ENCODE assay signal across 29 mouse cellular contexts in genomic region chr11:99250666-99251065, GRCm38 (mm10). TPM values are rescaled to one million over a fixed set of nuclear protein-coding genes. Genes with fewer than 3 reads are reported as not detected.
A peak's percentile ranks its signal among the peaks of the same experiment; 100 is the strongest.
DNase-seq lines count a peak whose midpoint lies in the region; ATAC-seq and TF ChIP-seq lines count a peak whose summit lies in the region.
"Had no signal": no experiment of that assay in that cellular context is flagged by ENCODE, and none has a peak within 500 bp of the region (broad histone marks: within the 10 kb centered on the region; RNA-seq: fewer than 3 reads in every experiment).

No protein-coding gene starts in this region.

- no peaks in the 10 kb centered on the region for H3K9me3 ChIP-seq in CH12.LX (replicated peaks; ENCODE audit: low read length)
- H3K9me3 ChIP-seq: forebrain, embryonic 10.5 days; forebrain, embryonic 13.5 days; heart, embryonic 10.5 days; heart, embryonic 13.5 days; hindbrain, embryonic 12.5 days; hindbrain, embryonic 15.5 days had no signal

- in situ Hi-C loops in CH12.LX (cut with MboI; ENCODE audit: low pct_ligation_motif_present, low pct_unique_long_range_greater_than_20kb, low sequenced_read_pairs) = no loop called here

- TF ChIP-seq RAD21 in CH12.LX (IDR thresholded peaks at IDR 0.05; ENCODE audit: low read depth, low read length) = no peak

- no peaks in the 10 kb centered on the region for H3K36me3 ChIP-seq in CH12.LX (replicated peaks in 1 of 2; ENCODE audit: control insufficient read depth in 1 of 2, insufficient read depth in 1 of 2, low read length in 1 of 2)
- H3K36me3 ChIP-seq: forebrain, embryonic 10.5 days; heart, embryonic 10.5 days; heart, embryonic 13.5 days; hindbrain, embryonic 12.5 days; hindbrain, embryonic 15.5 days had no signal

- no peak for DNase-seq in layer of hippocampus, adult 2 months (ENCODE audit: low spot score in 2 of 2)
- no peak for DNase-seq in layer of hippocampus, adult 18-20 months (ENCODE audit: low spot score in 2 of 2)
- DNase-seq in CD4-positive, CD25-positive, alpha-beta regulatory T cell, adult 2 months (ENCODE audit: low read depth, low spot score) = peak; percentile 27
- peak; percentile 61 for DNase-seq in CH12.LX (ENCODE audit: extremely low read depth)
- no peak for DNase-seq in lung, postnatal 10 days
- DNase-seq in urinary bladder, postnatal 10 days (ENCODE audit: low spot score) = no peak
- no peak for DNase-seq in adrenal gland, adult 2 months
- DNase-seq: adrenal gland, adult 8-10 months; adrenal gland, postnatal 25 days; cerebellum, adult 11-12 months; cerebellum, adult 8-10 months; gastrocnemius, postnatal 25 days; heart, adult 2 months had no signal

- H3K27me3 ChIP-seq in CH12.LX (replicated peaks) = no peaks in the 10 kb centered on the region
- H3K27me3 ChIP-seq: forebrain, embryonic 13.5 days; heart, embryonic 13.5 days; hindbrain, embryonic 12.5 days; hindbrain, embryonic 15.5 days had no signal

- dilution Hi-C loops in CH12.LX (cut with MboI; ENCODE audit: extremely low pct_ligation_motif_present, extremely low pct_unique_long_range_greater_than_20kb, low sequenced_read_pairs) = no loop called here

- TF ChIP-seq EP300 in CH12.LX (IDR thresholded peaks at IDR 0.05; ENCODE audit: low read length) = peak; percentile 45; the same call in 1 of the 2 replicates

- peaks cover 20 to 38% of the 10 kb centered on the region in 2 experiments for H3K4me1 ChIP-seq in CH12.LX (ENCODE audit: control insufficient read depth in 1 of 2, insufficient read depth in 2 of 2)
- H3K4me1 ChIP-seq: forebrain, embryonic 13.5 days; heart, embryonic 13.5 days; hindbrain, embryonic 15.5 days had no signal

- no peaks in the 10 kb centered on the region for H3K79me2 ChIP-seq in CH12.LX (replicated peaks; ENCODE audit: control insufficient read depth, extremely low read depth, insufficient read depth, poor library complexity, severe bottlenecking)

- H3K4me3 ChIP-seq in layer of hippocampus, adult 2 months = no peak overlapping the region
- H3K4me3 ChIP-seq in CH12.LX (replicated peaks in 1 of 3; ENCODE audit: low read depth in 2 of 3, low read length in 2 of 3, poor library complexity in 1 of 3) = no peak overlapping the region
- H3K4me3 ChIP-seq: forebrain, embryonic 10.5 days; forebrain, embryonic 13.5 days; heart, adult 2 months; heart, embryonic 10.5 days; heart, embryonic 13.5 days; hindbrain, embryonic 12.5 days; hindbrain, embryonic 15.5 days had no signal

- no peak for TF ChIP-seq POLR2A in CH12.LX (IDR thresholded peaks at IDR 0.05; ENCODE audit: low read depth, low read length)

- H3K9ac ChIP-seq in CH12.LX (ENCODE audit: insufficient read depth, low read depth) = peak overlapping the region; percentile 3; the same call in 1 of the 2 replicates
- H3K9ac ChIP-seq: forebrain, embryonic 13.5 days; hindbrain, embryonic 12.5 days; hindbrain, embryonic 15.5 days had no signal

- peak overlapping the region; percentile 7; the same call in 1 of the 2 replicates for H3K4me2 ChIP-seq in CH12.LX (ENCODE audit: insufficient read depth, low read depth, poor library complexity, severe bottlenecking)
- H3K4me2 ChIP-seq: forebrain, embryonic 13.5 days; heart, embryonic 13.5 days; hindbrain, embryonic 12.5 days; hindbrain, embryonic 15.5 days had no signal

- H3K27ac ChIP-seq in layer of hippocampus, adult 2 months = peak overlapping the region; percentile 74
- H3K27ac ChIP-seq in CH12.LX (ENCODE audit: insufficient read depth, low read depth) = peak overlapping the region; percentile 26; the same call in 1 of the 2 replicates
- H3K27ac ChIP-seq: forebrain, embryonic 10.5 days; forebrain, embryonic 13.5 days; heart, adult 2 months; heart, embryonic 10.5 days; heart, embryonic 13.5 days; hindbrain, embryonic 12.5 days; hindbrain, embryonic 15.5 days had no signal

- TF ChIP-seq CTCF in layer of hippocampus, adult 2 months (conservative IDR thresholded peaks at IDR 0.05) = no peak
- TF ChIP-seq CTCF in CH12.LX (conservative IDR thresholded peaks at IDR 0.05 in 1 of 2, IDR thresholded peaks at IDR 0.05 in 1 of 2; ENCODE audit: low read depth in 2 of 2, low read length in 2 of 2) = no peak

- ATAC-seq in inflammation-experienced regulatory T-cells, adult 6 months = peak; percentile 36
- ATAC-seq: forebrain, embryonic 13.5 days; forebrain, embryonic 16.5 days; intestine, embryonic 16.5 days had no signal

TF ChIP-seq in CH12.LX, 34 proteins besides CTCF, POLR2A, EP300 and RAD21:
- TF ChIP-seq CHD1 (IDR thresholded peaks at IDR 0.05; ENCODE audit: low read depth, low read length) (no peak), TCF12 (IDR thresholded peaks at IDR 0.05; ENCODE audit: low read depth, low read length) (0 out of 2 replicates have a peak, but pooled peaks have one; percentile 40), SIN3A (IDR thresholded peaks at IDR 0.05; ENCODE audit: low read length) (peak; percentile 59; the same call in 1 of the 2 replicates), IRF4 (IDR thresholded peaks at IDR 0.05; ENCODE audit: low read depth, low read length) (peak; percentile 78), MYC (IDR thresholded peaks at IDR 0.05; ENCODE audit: low read depth, low read length) (no peak), HCFC1 (IDR thresholded peaks at IDR 0.05; ENCODE audit: low read depth, low read length) (no peak), ZMIZ1 (IDR thresholded peaks at IDR 0.05; ENCODE audit: low read depth, low read length) (0 out of 2 replicates have a peak, but pooled peaks have one; percentile 17), USF2 (conservative IDR thresholded peaks at IDR 0.05; ENCODE audit: low read depth, low read length) (peak; percentile 65), TBP (conservative IDR thresholded peaks at IDR 0.05; ENCODE audit: low read depth, low read length) (0 out of 2 replicates have a peak, but pooled peaks have one; percentile 33), ETS1 (conservative IDR thresholded peaks at IDR 0.05; ENCODE audit: low read depth, low read length) (peak; percentile 82), USF1 (IDR thresholded peaks at IDR 0.05; ENCODE audit: low read depth, low read length) (peak; percentile 55), BHLHE40 (IDR thresholded peaks at IDR 0.05; ENCODE audit: low read depth, low read length) (peak; percentile 87), MEF2A (IDR thresholded peaks at IDR 0.05; ENCODE audit: borderline replicate concordance, low read depth, low read length) (no peak)

RNA-seq across cellular contexts. Expression of gene Krt222, which starts 6.8 kb away (rescaled TPM):
- total RNA-seq in layer of hippocampus, adult 2 months (2021) = 10 to 100 TPM; 24.8 to 29.5 TPM
- 10 to 100 TPM; 22.1 to 24.5 TPM for total RNA-seq in layer of hippocampus, adult 18-20 months (2021)
- total RNA-seq in CH12.LX (2012; rRNA removed) (15.4 and 22.0 TPM in 2 replicates), CH12.LX (2014; rRNA removed) (22.9 TPM in 2 replicates)
- 24.4 and 29.3 TPM in 2 replicates for polyA plus RNA-seq in CH12.LX (2012; ENCODE audit: insufficient read length, low read depth)
- polyA plus RNA-seq in inflammation-experienced regulatory T-cells, adult 6 months (2017; shearing (Covaris generic)) = 1 to 10 TPM; 2.1 to 2.7 (median 2.1) TPM
- 1 to 10 TPM; 1.4 to 2.2 TPM for total RNA-seq in adrenal gland, adult 2 months (2021)
- polyA plus RNA-seq in adrenal gland, adult 2 months (2012; rRNA removed) = 0.07 and 0.09 TPM in 2 replicates
- total RNA-seq: hematopoietic stem cell, adult 5-6 weeks had no signal

RNA-seq across cellular contexts. Expression of gene Smarce1, which starts 19.8 kb away (rescaled TPM):
- total RNA-seq in layer of hippocampus, adult 2 months (2021) = 10 to 100 TPM; 55.8 to 62.3 TPM
- 10 to 100 TPM; 54.5 to 55.7 TPM for total RNA-seq in layer of hippocampus, adult 18-20 months (2021)
- total RNA-seq in CH12.LX (2012; rRNA removed) (246 and 257 TPM in 2 replicates), CH12.LX (2014; rRNA removed) (149 and 184 TPM in 2 replicates)
- polyA plus RNA-seq in CH12.LX (2012; ENCODE audit: insufficient read length, low read depth) = 464 and 617 TPM in 2 replicates
- 100 to 1,000 TPM; 127 to 184 (median 159) TPM for polyA plus RNA-seq in inflammation-experienced regulatory T-cells, adult 6 months (2017; shearing (Covaris generic))
- 10 to 100 TPM; 49.9 to 54.4 TPM for total RNA-seq in adrenal gland, adult 2 months (2021)
- polyA plus RNA-seq in adrenal gland, adult 2 months (2012; rRNA removed) = 10.0 and 10.3 TPM in 2 replicates

RNA-seq across cellular contexts. Expression of gene Krt24, which starts 34.4 kb away (rescaled TPM):
- total RNA-seq in layer of hippocampus, adult 2 months (2021) = not detected
- not detected for total RNA-seq in layer of hippocampus, adult 18-20 months (2021)
- total RNA-seq in CH12.LX (2012; rRNA removed) (not detected in 2 replicates), CH12.LX (2014; rRNA removed) (not detected in 2 replicates)
- not detected in 2 replicates for polyA plus RNA-seq in CH12.LX (2012; ENCODE audit: insufficient read length, low read depth)
- not detected for polyA plus RNA-seq in inflammation-experienced regulatory T-cells, adult 6 months (2017; shearing (Covaris generic))
- not detected for total RNA-seq in adrenal gland, adult 2 months (2021)
- polyA plus RNA-seq in adrenal gland, adult 2 months (2012; rRNA removed) = not detected in 2 replicates
- total RNA-seq: adrenal gland, adult 8-10 months; adrenal gland, postnatal 25 days; ES-E14; gastrocnemius, adult 8-10 months; gastrocnemius, postnatal 25 days; heart, adult 2 months; heart, postnatal 25 days; hematopoietic stem cell, adult 5-6 weeks had no signal
- polyA plus RNA-seq: forebrain, embryonic 10.5 days; forebrain, embryonic 13.5 days; frontal cortex, adult 2 months; gonadal fat pad, adult 2 months; heart, adult 2 months; heart, embryonic 10.5 days; heart, embryonic 13.5 days; heart, embryonic 16.5 days; hindbrain, embryonic 12.5 days; intestine, embryonic 16.5 days had no signal

Comparison
In these comparisons a context has a peak if more than half of its experiments do, and no peak if none do; other contexts are left out.
1. DNase-seq: peak in CD4-positive, CD25-positive, alpha-beta regulatory T cell, adult 2 months (single experiment) and CH12.LX (single experiment); none in layer of hippocampus, adult 2 months (0 of 2), layer of hippocampus, adult 18-20 months (0 of 2), lung, postnatal 10 days (single experiment), urinary bladder, postnatal 10 days (single experiment) and adrenal gland, adult 2 months (single experiment).
2. RNA of gene Krt222, which starts 6.8 kb away (total RNA-seq): 24.8 to 29.5 TPM in layer of hippocampus, adult 2 months, 22.1 to 24.5 TPM in layer of hippocampus, adult 18-20 months and 15.4 to 22.9 TPM in CH12.LX; 1.4 to 2.2 TPM in adrenal gland, adult 2 months; every median in the first group is over 4 times any median in the second.